Mouse (Mus musculus) kidney, postnatal 4 days (tissue): ENCODE measurements around the gene Psmb10.

Experiments used
- DNase-seq, 2 experiments: peaks; one replicate each; pipeline ENCODE4 v3.0.0; 2021; ENCODE audit warnings: mixed read lengths in 2 of 2

The Psmb10 gene

DNA sequence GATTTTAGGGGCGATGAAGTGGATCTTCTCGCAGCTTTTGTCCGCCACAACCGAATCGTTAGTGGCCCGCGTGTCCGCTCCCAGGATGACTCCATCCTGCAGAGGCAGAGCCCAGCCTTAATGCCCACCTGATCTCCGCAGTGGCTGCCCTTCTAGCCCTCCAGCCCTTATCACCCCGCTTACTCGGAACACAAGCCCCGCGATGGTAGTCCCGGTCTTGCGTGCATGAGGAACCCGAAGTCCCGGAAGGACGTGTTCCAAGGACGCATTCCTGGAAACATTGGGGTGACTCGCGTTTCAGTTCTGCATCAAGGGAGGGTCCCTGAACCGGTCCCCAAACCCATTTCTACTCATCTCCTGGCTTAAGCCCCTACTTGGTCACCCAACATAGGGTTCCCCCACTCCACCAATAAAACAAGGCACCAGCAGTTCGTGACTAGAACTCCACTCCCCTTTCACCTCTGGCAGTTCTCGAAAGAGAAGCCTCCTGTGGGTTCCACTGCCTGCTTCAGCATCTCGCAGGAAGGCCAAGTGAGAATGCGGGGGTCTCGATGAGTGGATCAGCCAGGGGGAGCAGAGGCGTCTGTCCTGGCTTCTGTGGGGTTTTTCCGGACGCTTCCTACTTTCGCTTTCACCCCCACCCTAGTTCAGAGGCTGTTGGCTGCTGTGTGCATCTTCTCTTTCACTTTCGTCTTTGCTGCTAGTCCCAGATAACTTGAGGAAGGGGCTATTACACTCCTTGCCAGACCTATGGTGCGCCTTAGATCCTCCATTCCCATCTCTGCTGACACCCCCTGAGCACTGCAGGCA is 543 bp downstream of the Psmb10 start:
- DNase-seq, result peak; percentile 52 to 65

- peak; percentile 90 to 94 for DNase-seq
These were observed 1.3 kb downstream of the Psmb10 start for GRCm38 (mm10) chr8:105936866-105937475.

- no peak for DNase-seq
These were observed 2.2 kb downstream of the Psmb10 start for GRCm38 (mm10) chr8:105935863-105936603.

DNA sequence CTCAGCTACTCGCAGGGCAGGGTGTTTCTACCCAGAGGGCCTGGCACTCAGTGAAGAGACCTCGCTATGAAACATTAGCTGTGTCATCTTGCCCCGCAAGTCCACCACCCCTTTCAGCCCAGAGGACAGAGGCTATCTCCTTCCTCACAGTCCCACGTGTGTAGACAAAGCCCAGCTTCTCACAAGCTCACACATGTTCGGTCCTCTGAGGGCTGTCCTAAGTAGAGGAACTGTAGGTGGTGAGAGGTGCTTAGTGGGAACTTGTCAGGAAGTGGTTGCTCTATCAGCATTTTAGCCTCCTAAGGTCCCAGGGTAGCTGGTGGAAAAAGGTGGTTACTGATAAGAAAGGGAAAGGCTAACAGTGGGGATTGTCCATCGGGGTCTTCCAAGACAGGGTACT is 3.1 kb downstream of the Psmb10 start:
- DNase-seq, result no peak

- DNase-seq, result no peak
These were observed 4.5 kb downstream of the Psmb10 start, which contains the start of gene Ctrl for GRCm38 (mm10) chr8:105933762-105934161. Gene Ctrl, minus strand, starts transcription at chr8:105933862.

GRCm38 (mm10) chr8:105932525-105932924 is 5.7 kb downstream of the Psmb10 start:
- no peak for DNase-seq

GRCm38 (mm10) chr8:105931271-105931670 is 7.0 kb downstream of the Psmb10 start:
- DNase-seq, result no peak

- peak; percentile 90 to 92 for DNase-seq
These were observed 7.6 kb downstream of the Psmb10 start for GRCm38 (mm10) chr8:105930602-105931001.

DNA sequence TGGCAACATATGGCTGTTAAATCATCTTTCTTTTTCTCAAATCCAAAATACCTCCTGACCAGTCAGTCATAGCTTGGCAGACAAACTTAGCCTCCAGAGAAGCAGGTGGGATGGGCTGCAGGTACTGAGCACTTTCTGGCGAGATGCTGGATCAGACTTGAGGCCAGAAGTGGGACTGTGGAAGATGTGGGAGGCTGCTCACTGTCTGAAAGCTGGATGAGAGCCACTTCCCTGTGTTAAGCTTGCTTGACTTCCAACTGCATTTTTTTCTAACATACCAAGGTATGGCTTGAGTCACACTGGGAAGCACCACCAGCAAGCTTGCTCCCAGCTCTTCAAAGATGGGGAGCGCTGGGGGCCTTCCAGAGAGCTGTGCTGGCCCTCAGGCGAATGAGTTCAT is 13.1 kb downstream of the Psmb10 start:
- DNase-seq, result no peak

GRCm38 (mm10) chr8:105919390-105919789 is 18.9 kb downstream of the Psmb10 start:
- no peak for DNase-seq

DNA sequence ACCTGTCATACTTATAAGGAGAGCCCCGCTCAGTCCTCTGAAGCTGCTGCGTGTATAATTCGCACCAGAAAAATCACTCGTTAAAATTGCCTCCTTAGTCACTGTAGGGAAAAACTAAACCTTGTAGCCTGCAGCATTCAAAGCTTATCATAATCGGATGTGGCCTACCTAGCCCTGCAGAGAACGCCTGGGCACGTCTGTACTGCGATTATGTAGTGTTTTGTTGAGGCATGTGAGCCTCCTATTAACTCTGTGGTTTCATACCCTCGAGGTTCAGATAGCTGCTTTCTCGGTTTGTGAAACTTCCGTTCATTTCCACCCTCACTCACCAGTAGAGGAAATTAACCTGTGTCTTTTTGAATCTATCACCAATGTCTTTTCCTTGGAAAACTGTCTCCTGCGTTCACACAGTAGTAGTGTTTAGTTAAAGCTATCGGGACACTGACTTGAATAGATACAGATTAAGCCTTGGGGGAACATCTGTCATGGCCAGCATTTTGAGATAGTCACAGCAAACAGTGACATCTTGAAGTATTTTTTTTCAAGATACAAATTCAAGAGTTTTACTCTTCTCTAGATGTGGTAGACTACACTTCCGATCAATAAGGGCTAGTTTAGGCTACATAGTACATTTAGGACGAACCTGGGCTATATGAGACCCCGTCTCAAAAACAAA is 37.2 kb downstream of the Psmb10 start:
- no peak for DNase-seq

GRCm38 (mm10) chr8:105900180-105900940 is 37.9 kb downstream of the Psmb10 start, which contains the start of gene Pskh1:
Gene Pskh1, plus strand, starts transcription at chr8:105900441.
- peak; percentile 95 to 96 for DNase-seq

DNA sequence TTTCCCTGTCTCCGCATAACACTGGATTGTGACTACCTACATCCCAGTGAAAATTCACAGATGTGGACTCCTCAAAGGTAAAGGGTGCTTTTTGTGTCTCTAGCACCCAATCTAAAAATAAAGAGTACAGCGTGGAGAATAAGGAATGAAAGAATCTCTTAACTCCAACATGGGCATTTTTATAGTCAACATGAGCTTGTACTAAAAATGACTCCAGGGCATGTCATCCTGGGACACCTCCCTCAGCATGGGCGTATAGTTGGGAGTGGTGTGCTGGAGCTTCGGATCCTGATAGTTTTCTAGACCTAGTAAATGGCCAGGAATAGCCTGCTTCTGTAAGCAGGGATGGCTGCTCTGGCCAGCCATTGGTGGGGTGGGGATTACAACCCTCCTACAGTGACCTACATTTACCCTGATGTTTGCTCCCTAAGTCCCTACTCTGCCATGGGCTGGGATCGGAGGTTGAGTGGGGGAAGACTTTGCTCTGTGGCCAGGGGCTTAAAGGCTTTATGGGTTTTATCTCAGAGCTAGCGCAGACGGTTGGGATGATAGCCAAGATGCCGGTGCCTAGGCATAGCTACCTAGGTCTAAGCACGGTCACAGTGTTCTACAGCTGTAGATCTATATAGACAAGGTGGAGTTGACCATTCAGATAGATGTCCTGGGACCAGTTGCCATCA is 40.3 kb downstream of the Psmb10 start:
- DNase-seq, result no peak

DNA sequence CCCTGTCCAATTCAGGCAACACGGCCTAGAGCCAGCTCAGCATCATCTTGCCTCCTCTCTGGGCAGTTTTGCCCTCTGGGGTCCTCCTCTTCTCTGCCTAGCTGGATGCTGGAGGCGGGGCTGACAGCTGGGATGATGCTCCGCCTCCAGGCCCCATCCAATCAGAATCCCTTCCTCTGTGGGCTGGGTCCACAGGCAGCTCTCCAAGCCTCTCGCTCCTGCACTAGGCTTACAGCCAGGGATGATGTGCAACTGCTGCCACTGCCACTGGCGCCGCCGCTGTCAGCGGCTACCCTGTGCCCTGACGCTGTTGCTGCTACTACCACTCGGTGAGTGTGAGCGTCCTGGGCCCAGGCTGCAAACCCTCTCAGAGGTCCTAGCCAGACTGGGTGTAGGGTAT is 44.9 kb downstream of the Psmb10 start, which contains the start of gene Nrn1l:
TSS of gene Nrn1l (plus strand) at position 229 of the 400 bp plus-strand sequence.
- peak; percentile 80 to 89 for DNase-seq

DNA sequence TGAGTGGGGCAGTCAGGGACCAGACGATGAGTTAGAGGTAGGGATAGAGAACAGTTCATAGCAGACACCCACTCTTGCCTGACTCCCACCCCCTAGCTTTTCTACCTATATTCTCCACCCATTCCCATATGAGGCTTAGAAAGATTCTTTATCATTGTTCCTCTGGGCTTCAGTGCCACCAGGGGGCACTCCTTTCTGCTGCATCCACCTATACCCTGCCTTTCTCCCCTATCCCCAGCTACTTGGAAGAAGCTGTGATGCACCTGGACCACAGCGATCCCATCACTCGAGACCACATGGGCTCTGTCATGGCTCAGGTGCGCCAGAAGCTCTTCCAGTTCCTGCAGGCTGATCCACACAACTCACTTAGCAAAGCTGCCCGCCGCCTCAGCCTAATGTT is 45.8 kb downstream of the Psmb10 start:
- peak; percentile 41 to 54 for DNase-seq

GRCm38 (mm10) chr8:105890870-105891269 is 47.4 kb downstream of the Psmb10 start:
- no peak for DNase-seq

- DNase-seq, result no peak
These were observed 48.3 kb downstream of the Psmb10 start for GRCm38 (mm10) chr8:105889756-105890465.
